Mouse (Mus musculus): ENCODE results near the gene Haus5.

The Haus5 gene

GRCm38 (mm10) chr7:30625530-30626384, 39.0 kb downstream of the Haus5 start, which contains the start of gene Cox6b1:
Cox6b1 (minus strand) TSS chr7:30626151.
- DNase-seq, result peak; percentile 85

- DNase-seq, result peak; percentile 28
Observed at GRCm38 (mm10) chr7:30619202-30619601, 45.6 kb downstream of the Haus5 start.

- DNase-seq, result no peak
Observed at GRCm38 (mm10) chr7:30618658-30619057, 46.1 kb downstream of the Haus5 start.

GRCm38 (mm10) chr7:30615049-30615760, 49.6 kb downstream of the Haus5 start:
- no peak for DNase-seq

- no peak for DNase-seq
Observed at GRCm38 (mm10) chr7:30614454-30614853, 50.3 kb downstream of the Haus5 start.

- peak; percentile 53 for DNase-seq
Observed at GRCm38 (mm10) chr7:30613529-30614112, 51.2 kb downstream of the Haus5 start.

GRCm38 (mm10) chr7:30612654-30613402, 52.0 kb downstream of the Haus5 start, which contains the start of gene Upk1a:
Upk1a (minus strand) TSS chr7:30612847.
- no peak for DNase-seq

- DNase-seq, result no peak
Observed at GRCm38 (mm10) chr7:30610043-30610442, 54.8 kb downstream of the Haus5 start.

- no peak for DNase-seq
Observed at GRCm38 (mm10) chr7:30608476-30608875, 56.3 kb downstream of the Haus5 start.

GRCm38 (mm10) chr7:30607706-30608309, 57.0 kb downstream of the Haus5 start:
- DNase-seq, result no peak

GRCm38 (mm10) chr7:30604944-30605343, 59.9 kb downstream of the Haus5 start:
- DNase-seq, result no peak

GRCm38 (mm10) chr7:30604424-30604823, 60.4 kb downstream of the Haus5 start:
- DNase-seq, result no peak
